Mouse (Mus musculus): Measurements from ENCODE around the gene Cldn4. TPM values are rescaled to one million over a fixed set of nuclear protein-coding genes. Genes with fewer than 3 reads are reported as not detected.
"Not testable (repeated sequence)": the region's sequence is repeated elsewhere in the genome, so short reads cannot be mapped to it uniquely, and the experiment has no call there.

Gene Cldn4
- total RNA-seq, 2 experiments from 2014 or later, result 0.23 to 7.8 TPM

GRCm38 (mm10) chr5:134965473-134965851 lies 18.7 kb upstream of the Cldn4 start:
- DNase-seq (ENCODE audit: low spot score in 2 of 2), result peak in 1 of 2 experiments; percentile 40

DNA sequence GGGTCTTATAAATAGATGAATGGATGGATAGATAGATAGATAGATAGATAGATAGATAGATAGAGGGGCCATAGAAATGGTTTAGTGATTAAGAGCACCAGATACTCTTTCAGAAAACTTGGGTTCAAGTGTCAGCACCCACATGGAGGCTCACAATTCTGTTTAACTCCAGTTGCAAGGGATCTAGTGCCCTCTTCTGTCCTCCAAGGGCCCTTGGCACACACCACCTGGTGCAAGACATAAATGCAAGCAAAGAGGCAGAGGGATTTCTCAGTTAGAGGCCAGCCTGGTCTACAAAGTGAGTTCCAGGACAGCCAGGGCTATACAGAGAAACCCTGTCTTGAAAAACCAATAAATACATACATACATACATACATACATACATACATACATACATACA lies 17.9 kb upstream of the Cldn4 start:
- DNase-seq (ENCODE audit: low spot score in 2 of 2), result not testable (repeated sequence)

GRCm38 (mm10) chr5:134963546-134963945 lies 16.8 kb upstream of the Cldn4 start:
- DNase-seq (ENCODE audit: low spot score in 2 of 2), result no peak

GRCm38 (mm10) chr5:134961519-134961918 lies 14.8 kb upstream of the Cldn4 start:
- DNase-seq (ENCODE audit: low spot score in 2 of 2), result no peak

DNA sequence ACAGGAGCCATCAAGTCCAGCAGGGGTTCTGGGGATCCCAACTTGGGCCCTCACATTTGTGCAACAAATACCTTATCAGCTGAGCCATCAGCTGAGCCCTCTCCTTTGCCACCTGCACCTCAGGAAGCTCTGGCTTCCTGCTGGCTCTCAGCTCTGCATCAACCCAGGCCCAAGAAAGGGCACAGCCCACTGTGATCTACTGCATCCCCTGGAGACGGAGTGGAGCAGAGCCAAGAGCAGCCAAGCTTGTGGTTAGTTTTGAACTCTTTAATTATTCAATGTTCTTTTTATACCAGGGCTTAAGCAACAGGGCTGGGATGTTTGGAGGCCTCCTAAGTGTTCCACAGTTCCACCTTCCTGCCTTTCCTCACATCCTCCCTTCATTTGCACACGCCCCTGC lies 13.7 kb upstream of the Cldn4 start:
- DNase-seq (ENCODE audit: low spot score in 2 of 2), result no peak

GRCm38 (mm10) chr5:134959114-134959513 lies 12.4 kb upstream of the Cldn4 start:
- DNase-seq (ENCODE audit: low spot score in 2 of 2), result peak in 1 of 2 experiments; percentile 44

GRCm38 (mm10) chr5:134955491-134955890 lies 8.8 kb upstream of the Cldn4 start:
- no peak for DNase-seq (ENCODE audit: low spot score in 2 of 2)

GRCm38 (mm10) chr5:134951053-134951884 lies 4.5 kb upstream of the Cldn4 start:
- no peak for DNase-seq (ENCODE audit: low spot score in 2 of 2)

DNA sequence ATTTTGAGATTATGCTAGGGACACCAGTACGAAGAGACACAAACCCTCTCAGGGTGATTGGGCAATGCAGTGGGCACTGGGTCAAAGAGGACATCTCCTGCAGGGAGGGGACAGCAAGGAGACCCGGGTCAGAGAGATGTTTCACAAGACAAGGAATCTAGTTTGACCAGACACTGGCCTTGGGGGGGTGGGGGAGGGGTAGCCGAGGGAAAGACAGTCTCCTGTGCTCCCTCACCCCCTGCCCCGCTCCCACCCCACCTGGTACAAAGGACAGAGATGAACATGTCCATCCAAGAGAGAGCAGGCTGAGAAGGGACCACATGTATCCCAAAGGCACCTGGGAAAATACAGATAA lies 1.3 kb upstream of the Cldn4 start:
- no peak for DNase-seq (ENCODE audit: low spot score in 2 of 2)

DNA sequence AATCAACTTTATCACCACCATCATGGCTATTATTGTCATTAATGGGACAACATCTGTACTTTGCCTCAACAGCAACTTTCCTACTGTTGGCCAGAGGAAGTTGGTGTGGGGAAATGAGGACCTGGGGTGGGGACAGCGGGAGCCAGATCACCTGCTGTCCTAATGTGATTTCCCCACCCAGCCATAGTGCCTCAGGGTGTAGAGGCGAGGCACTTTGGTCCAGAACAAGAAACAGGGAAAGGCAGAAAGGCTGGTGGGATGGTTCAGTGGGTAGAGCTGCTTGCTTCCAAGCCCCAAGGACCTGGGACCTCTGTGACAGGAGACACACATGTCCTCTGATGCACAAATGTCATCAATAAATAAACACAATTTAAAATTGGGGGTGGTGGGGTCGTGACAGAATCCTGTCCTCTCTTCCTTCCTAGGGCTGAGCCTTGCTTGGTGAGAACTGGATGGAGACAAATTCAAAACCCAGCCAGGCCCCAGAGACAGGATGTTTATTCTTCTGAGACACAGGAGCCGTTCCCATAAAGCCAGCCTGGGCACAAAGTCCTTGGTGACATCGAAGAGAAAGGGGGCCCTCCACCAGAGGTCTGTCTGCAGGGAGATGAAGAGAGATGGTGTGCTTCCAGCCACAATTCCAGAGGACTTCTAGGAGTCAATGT lies 818 bp upstream of the Cldn4 start:
- no peak for DNase-seq (ENCODE audit: low spot score in 2 of 2)

DNA sequence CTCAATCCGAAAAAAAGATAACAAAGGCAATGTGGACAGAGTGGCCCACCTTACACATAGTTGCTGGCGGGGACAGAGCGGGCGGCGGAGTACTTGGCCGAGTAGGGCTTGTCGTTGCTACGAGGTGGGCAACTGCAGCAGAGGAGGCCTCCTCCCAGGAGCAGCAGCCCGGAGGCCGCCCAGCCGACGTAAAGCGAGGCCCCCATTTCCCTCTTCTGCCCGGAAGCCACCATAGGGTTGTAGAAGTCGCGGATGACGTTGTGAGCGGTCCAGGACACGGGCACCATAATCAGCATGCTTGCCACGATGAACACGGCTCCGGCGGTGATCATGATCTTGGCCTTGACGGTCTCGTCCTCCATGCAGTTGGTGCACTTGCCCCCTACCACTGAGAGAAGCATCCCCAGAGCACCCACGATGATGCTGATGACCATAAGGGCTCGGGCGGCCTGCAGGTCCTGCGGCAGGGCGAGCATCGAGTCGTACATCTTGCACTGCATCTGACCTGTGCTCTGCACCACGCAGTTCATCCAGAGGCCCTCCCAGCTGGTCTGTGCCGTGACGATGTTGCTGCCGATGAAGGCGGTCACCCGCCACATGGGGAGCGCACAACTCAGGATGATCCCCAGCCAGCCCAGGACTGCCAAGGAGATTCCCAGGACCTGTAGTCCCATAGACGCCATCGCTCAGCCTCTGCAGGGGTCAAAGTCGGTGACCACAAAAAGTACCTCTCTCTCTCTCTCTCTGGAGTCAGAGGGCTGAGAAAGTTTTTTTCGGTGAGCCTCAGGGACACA lies 474 bp downstream of the Cldn4 start:
- DNase-seq (ENCODE audit: low spot score in 2 of 2), result no peak

- no peak for DNase-seq (ENCODE audit: low spot score in 2 of 2)
These were observed 1.3 kb downstream of the Cldn4 start for GRCm38 (mm10) chr5:134945266-134945959.

- DNase-seq (ENCODE audit: low spot score in 2 of 2), result no peak
These were observed 2.6 kb downstream of the Cldn4 start for GRCm38 (mm10) chr5:134944179-134944578.

DNA sequence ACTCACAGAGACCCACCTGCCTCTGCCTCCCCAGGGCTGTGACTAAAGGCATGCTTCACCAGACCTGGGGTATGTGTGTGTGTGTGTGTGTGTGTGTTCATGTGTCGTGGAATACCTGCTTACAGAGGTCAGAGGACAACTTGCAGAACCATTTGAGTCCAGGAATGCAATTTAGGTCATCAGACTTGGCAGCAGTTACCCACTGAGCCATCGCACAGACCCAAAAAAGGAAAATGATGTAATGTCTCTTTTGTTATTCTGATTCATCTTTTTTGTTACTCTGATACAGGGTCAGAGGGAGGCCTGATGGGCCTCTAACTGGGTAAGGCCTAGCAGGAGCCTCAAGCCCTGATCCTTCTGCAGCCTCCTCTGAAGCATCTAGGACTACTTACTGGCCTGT lies 4.0 kb downstream of the Cldn4 start:
- DNase-seq (ENCODE audit: low spot score in 2 of 2), result no peak

GRCm38 (mm10) chr5:134941472-134942209 lies 5.1 kb downstream of the Cldn4 start:
- no peak for DNase-seq (ENCODE audit: low spot score in 2 of 2)

DNA sequence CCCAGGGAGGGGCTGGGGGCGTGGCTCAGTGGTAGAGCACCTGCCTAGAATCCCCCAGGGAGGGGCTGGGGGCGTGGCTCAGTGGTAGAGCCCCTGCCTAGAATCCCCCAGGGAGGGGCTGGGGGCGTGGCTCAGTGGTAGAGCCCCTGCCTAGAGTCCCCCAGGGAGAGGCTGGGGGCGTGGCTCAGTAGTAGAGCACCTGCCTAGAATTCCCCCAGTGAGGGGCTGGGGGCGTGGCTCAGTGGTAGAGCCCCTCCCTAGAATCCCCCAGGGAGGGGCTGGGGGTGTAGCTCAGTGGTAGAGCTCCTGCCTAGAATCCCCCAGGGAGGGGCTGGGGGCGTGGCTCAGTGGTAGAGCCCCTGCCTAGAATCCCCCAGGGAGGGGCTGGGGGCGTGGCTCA lies 7.2 kb downstream of the Cldn4 start:
- DNase-seq (ENCODE audit: low spot score in 2 of 2), result not testable (repeated sequence)

GRCm38 (mm10) chr5:134939069-134939468 lies 7.7 kb downstream of the Cldn4 start:
- no peak for DNase-seq (ENCODE audit: low spot score in 2 of 2)

GRCm38 (mm10) chr5:134936626-134937185 lies 10.0 kb downstream of the Cldn4 start:
- no peak for DNase-seq (ENCODE audit: low spot score in 2 of 2)

GRCm38 (mm10) chr5:134936051-134936450 lies 10.7 kb downstream of the Cldn4 start:
- no peak for DNase-seq (ENCODE audit: low spot score in 2 of 2)

- DNase-seq (ENCODE audit: low spot score in 2 of 2), result no peak
These were observed 12.1 kb downstream of the Cldn4 start for GRCm38 (mm10) chr5:134934666-134935065.

All from adrenal gland, postnatal 4 days (tissue).